Mouse (Mus musculus) stomach, embryonic 16.5 days (tissue): ENCODE measurements at regions not wholly inside any gene's neighbourhood (a gene's known extent, or its start where the extent isn't known, plus 50 kb on each side); places are given as distances from the start of the nearest gene placed in this dataset.
A peak's percentile ranks its signal among the peaks of the same experiment; 100 is the strongest.

ENCODE experiments used
- ATAC-seq: fragments of 200-750 bp; cut with Nextera tagmentation; 2 replicates; pipeline ENCODE4 v1.8.0; 2017; ENCODE audit warnings: moderate number of reproducible peaks, moderate TSS enrichment; ENCODE audit not compliant: insufficient read depth, low FRiP score
- H3K27ac ChIP-seq: fragments of 300-500 bp; sonication (generic); 2 replicates; pipeline ENCODE4 v1.5.1; 2014; ENCODE audit warnings: low read length
- H3K27me3 ChIP-seq: fragments of 300-500 bp; sonication (generic); 2 replicates; pipeline ENCODE4 v1.6.1; 2014; ENCODE audit warnings: low read length, control low read depth, mixed read lengths; ENCODE audit not compliant: control insufficient read depth, insufficient read depth
- H3K36me3 ChIP-seq: fragments of 300-500 bp; sonication (generic); 2 replicates; pipeline ENCODE4 v1.6.1; 2014; ENCODE audit warnings: low read length; ENCODE audit not compliant: control insufficient read depth, insufficient read depth
- H3K4me1 ChIP-seq: fragments of 300-500 bp; sonication (generic); 2 replicates; pipeline ENCODE4 v1.6.1; 2014; ENCODE audit warnings: low read length, control low read depth, mixed read lengths; ENCODE audit not compliant: control insufficient read depth, insufficient read depth
- H3K4me2 ChIP-seq: fragments of 300-500 bp; sonication (generic); 2 replicates; pipeline ENCODE4 v1.6.1; 2014; ENCODE audit warnings: low read depth, low read length, mixed read lengths
- H3K4me3 ChIP-seq: fragments of 300-500 bp; sonication (generic); replicated peaks from 2 replicates; pipeline ENCODE4 v1.5.1; 2014; ENCODE audit warnings: mild to moderate bottlenecking, low read length
- H3K9ac ChIP-seq: fragments of 300-500 bp; sonication (generic); 2 replicates; pipeline ENCODE4 v1.6.1; 2014; ENCODE audit warnings: low read length
- H3K9me3 ChIP-seq: fragments of 300-500 bp; sonication (generic); replicated peaks from 2 replicates; pipeline ENCODE4 v1.6.1; 2016; ENCODE audit warnings: low read length, control low read depth; ENCODE audit not compliant: control insufficient read depth
- WGBS: fragments of 180-500 bp; shearing (Covaris S2); extraction: QIAGEN DNeasy Blood & Tissue Kit; methylation state at CpG from one replicate; pipeline ENCODE4 v1.1.7; 2014; 5-methylcytosine and 5-hydroxymethylcytosine counted together

DNA sequence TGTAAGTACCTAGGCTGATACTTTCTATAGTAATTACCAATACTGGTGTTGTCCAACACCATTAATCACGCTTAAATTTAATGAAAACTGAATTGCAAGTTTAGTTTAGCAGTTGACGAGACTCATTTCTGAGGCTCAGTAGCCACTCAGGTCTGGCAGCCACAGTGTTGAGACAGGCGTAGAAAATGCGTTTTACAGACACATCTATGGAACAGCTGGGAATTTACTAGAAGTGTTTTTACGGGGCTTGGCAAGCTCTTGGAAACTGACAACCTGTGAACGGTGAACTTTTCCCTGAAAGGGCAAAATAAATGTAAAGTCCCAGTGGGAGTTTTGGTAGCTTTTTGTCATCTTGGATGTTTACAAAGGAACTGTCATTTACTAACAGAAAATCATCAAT lies 920.1 kb upstream of the Lrrc6 start:
- Histone ChIP-seq H3K27ac (no peak overlapping the region), H3K4me2 (no peak overlapping the region), H3K9me3 (no peaks in the 10 kb centered on the region), H3K36me3 (no peaks in the 10 kb centered on the region), H3K4me1 (no peaks in the 10 kb centered on the region), H3K9ac (no peak overlapping the region), H3K27me3 (no peaks in the 10 kb centered on the region), H3K4me3 (no peak overlapping the region)
- ATAC-seq, result no peak
- 58% methylated on average over 6 of the region's 6 CpGs for WGBS

DNA sequence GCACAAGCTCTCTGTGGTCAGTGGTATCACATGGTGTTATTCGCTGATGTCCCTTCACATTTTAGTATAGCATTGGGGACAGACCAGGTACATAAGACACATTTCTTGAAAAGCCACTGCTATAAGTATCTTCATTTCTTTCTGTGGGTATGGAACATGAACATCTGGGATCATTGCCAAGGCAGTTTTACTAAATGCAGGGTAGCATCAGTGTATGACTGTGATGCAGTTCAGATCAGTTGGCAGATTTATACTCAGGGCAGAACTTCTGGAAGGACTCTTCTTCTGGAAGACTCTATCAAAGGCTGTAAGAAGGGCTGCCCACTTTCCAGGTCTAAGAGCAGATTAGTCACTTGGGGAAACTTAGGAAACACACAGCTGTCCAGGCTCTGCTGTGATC lies 919.0 kb upstream of the Lrrc6 start:
- H3K4me2 ChIP-seq, result no peak overlapping the region
- WGBS, result 90% methylated on average over 1 of the region's 1 CpGs
- no peak overlapping the region for H3K27ac ChIP-seq
- H3K36me3 ChIP-seq, result no peaks in the 10 kb centered on the region
- ATAC-seq, result no peak
- no peaks in the 10 kb centered on the region for H3K4me1 ChIP-seq
- no peak overlapping the region for H3K9ac ChIP-seq
- H3K27me3 ChIP-seq, result no peaks in the 10 kb centered on the region
- H3K9me3 ChIP-seq, result no peaks in the 10 kb centered on the region
- no peak overlapping the region for H3K4me3 ChIP-seq

DNA sequence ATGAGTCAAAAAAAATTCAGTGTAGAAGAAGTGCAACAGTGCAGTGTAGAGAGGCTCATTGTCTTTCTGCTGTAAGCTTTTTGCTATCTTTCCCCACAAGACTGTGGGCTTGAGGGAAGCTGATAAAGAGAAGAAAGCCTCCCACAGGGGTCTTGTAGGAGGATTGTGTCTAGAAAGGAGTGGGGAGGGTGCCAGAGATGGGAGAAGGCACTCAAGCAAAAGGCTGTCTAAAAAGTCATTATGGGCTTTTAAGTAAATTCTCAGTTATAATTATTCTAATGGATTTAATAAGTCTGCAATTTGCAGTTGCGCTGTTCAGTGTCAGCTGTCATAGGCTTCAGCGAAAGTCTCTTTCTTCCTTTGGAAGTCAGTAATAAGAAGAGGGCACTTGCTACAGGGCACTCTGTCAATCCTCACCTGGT lies 917.0 kb upstream of the Lrrc6 start:
- 69% methylated on average over 2 of the region's 2 CpGs for WGBS
- Histone ChIP-seq H3K4me3 (no peak overlapping the region), H3K27ac (no peak overlapping the region), H3K9ac (no peak overlapping the region), H3K9me3 (no peaks in the 10 kb centered on the region), H3K27me3 (no peaks in the 10 kb centered on the region), H3K4me2 (no peak overlapping the region), H3K4me1 (no peaks in the 10 kb centered on the region), H3K36me3 (no peaks in the 10 kb centered on the region)
- ATAC-seq, result no peak

DNA sequence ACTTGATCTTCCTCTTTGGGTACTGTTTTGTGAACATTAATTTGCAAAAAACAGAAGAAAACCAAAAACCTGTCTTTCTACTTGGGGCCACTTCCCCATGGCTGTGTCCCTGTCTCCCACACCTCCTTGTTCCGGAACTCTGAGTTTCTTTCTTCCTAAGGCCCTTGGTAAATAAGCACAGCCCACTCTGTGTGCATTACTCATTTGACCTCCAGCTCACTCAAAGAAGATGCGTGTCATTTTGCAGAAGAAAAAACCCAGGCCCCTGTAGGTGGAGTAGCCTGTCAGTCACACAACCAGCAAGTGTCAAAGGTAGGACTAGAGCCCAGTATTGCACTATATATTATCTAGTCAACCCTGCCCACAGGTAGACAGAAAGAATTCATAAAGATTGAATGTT lies 915.1 kb upstream of the Lrrc6 start:
- H3K27me3 ChIP-seq, result no peaks in the 10 kb centered on the region
- no peaks in the 10 kb centered on the region for H3K4me1 ChIP-seq
- H3K9ac ChIP-seq, result no peak overlapping the region
- no peak overlapping the region for H3K4me2 ChIP-seq
- peak overlapping the region; percentile 25; the same call in 1 of the 2 replicates for H3K27ac ChIP-seq
- WGBS, result 56% methylated on average over 2 of the region's 2 CpGs
- no peaks in the 10 kb centered on the region for H3K9me3 ChIP-seq
- no peak overlapping the region for H3K4me3 ChIP-seq
- peak; percentile 60; the same call in 1 of the 2 replicates for ATAC-seq
- H3K36me3 ChIP-seq, result no peaks in the 10 kb centered on the region

DNA sequence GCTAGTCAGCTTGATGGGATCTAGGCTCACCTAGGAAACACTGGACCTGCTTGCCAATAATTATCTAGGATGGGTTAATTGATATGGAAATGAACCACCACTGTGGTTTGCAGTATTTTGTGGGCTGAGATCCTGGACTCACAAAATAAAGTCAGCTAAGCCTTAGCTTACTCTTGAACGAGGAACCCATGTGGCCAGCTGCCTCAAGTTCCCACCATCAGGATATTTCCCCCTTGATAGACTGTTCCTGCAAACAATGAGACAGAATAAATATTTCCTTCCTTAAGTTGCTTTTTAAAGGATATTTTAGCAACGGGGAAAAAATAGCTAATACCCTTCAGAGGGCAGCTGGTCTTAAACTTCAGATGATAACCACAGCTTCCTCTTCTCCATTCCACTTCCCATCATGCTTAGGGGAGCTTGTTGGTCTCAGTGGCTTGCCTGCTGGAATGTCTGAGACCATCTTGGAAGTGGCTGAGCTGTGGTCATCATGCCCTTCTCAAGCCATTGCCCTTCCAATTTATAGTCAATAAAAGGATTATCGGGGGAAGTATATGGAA lies 913.7 kb upstream of the Lrrc6 start:
- ATAC-seq, result no peak
- no peaks in the 10 kb centered on the region for H3K4me1 ChIP-seq
- no peak overlapping the region for H3K9ac ChIP-seq
- WGBS, result 74% methylated on average over 3 of the region's 3 CpGs
- no peaks in the 10 kb centered on the region for H3K27me3 ChIP-seq
- no peaks in the 10 kb centered on the region for H3K36me3 ChIP-seq
- no peaks in the 10 kb centered on the region for H3K9me3 ChIP-seq
- H3K4me3 ChIP-seq, result no peak overlapping the region
- no peak overlapping the region for H3K27ac ChIP-seq
- no peak overlapping the region for H3K4me2 ChIP-seq

DNA sequence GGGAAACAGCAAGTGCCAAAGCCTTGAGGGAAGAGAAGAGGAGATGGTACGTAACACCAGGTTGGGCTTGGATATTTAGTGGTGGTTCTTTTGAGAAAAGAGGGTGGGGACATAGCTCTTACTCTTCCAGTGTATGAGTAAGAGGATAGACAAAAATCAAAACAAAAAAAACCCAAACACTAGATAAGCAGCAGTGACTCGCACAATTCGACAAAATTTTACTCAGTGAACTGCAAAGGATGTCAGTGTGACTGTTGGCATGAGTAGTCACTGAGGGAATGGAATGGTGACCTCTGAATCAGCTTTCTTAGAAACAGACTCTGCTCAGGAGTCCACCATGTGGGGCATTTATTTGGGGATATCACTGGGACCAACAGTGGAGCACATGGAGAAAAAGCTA lies 912.9 kb upstream of the Lrrc6 start:
- no peaks in the 10 kb centered on the region for H3K36me3 ChIP-seq
- no peak overlapping the region for H3K4me2 ChIP-seq
- 82% methylated on average over 3 of the region's 3 CpGs for WGBS
- no peak for ATAC-seq
- no peaks in the 10 kb centered on the region for H3K27me3 ChIP-seq
- H3K9ac ChIP-seq, result no peak overlapping the region
- no peak overlapping the region for H3K27ac ChIP-seq
- no peak overlapping the region for H3K4me3 ChIP-seq
- H3K4me1 ChIP-seq, result no peaks in the 10 kb centered on the region
- H3K9me3 ChIP-seq, result no peaks in the 10 kb centered on the region

DNA sequence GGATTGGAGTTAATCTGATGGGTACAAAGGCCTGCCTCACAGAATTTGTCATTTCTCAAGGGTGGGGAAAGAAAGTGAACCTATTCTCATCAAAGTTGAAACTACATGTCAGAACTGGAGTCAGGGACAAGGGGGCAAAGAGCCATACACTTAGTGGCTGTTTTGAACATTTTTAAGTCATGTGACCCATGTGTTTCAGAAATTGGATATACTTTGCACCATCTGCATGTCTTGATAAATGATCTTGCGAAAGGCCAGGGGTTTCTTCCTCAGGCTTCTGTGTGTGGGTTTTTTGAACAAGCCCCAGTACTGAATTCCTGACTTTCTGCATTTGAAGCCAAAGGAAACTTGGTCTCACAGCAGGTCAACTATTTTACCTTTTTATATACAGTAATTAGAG lies 911.7 kb upstream of the Lrrc6 start:
- ATAC-seq, result no peak
- Histone ChIP-seq H3K27ac (no peak overlapping the region), H3K9me3 (no peaks in the 10 kb centered on the region), H3K36me3 (no peaks in the 10 kb centered on the region), H3K4me2 (no peak overlapping the region), H3K4me3 (no peak overlapping the region), H3K4me1 (no peaks in the 10 kb centered on the region), H3K27me3 (no peaks in the 10 kb centered on the region), H3K9ac (no peak overlapping the region)
- WGBS, result 88% methylated on average over 1 of the region's 1 CpGs

DNA sequence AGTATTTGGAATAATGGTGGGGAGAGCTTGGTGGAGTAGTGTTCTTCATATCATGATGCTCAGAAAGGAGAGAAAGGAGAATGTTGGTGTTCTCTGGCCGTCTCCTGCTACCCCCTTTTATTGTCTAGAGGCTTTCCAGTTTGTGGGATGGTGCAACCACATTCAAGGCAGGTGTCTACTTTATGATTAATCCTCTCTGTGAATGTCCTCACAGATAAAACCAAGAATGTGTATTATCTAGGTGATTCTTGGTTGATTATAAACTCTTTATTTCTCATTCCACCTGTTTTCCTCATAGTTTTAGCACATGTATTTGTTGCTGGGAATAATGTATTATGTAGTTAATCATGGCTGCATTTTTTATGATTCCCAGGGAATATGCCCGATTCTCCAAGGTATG lies 910.9 kb upstream of the Lrrc6 start:
- no peaks in the 10 kb centered on the region for H3K9me3 ChIP-seq
- WGBS, result 86% methylated on average over 2 of the region's 2 CpGs
- H3K27ac ChIP-seq, result no peak overlapping the region
- H3K4me3 ChIP-seq, result no peak overlapping the region
- no peak overlapping the region for H3K4me2 ChIP-seq
- H3K4me1 ChIP-seq, result no peaks in the 10 kb centered on the region
- no peaks in the 10 kb centered on the region for H3K36me3 ChIP-seq
- no peak overlapping the region for H3K9ac ChIP-seq
- H3K27me3 ChIP-seq, result no peaks in the 10 kb centered on the region
- ATAC-seq, result no peak

DNA sequence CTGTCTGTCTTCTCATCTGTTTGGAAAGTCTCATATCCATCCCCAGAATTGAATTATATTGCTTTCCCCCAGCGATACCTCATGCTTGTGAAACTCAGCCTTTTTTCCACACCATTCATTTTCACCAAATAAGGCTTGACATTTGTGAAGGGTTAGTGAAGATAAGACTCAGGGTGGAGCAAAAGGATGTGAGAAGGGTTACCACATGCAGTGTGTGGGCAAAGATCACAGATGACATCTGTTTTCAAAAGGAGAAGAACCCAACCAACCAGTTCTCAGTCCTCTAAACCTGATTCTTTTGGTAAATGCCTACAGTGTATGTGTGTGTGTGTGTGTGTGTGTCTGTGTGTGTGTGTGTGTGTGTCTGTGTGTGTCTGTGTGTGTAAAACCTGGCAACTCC lies 909.3 kb upstream of the Lrrc6 start:
- Histone ChIP-seq H3K9me3 (no peaks in the 10 kb centered on the region), H3K9ac (no peak overlapping the region), H3K4me2 (no peak overlapping the region), H3K36me3 (no peaks in the 10 kb centered on the region), H3K4me1 (no peaks in the 10 kb centered on the region), H3K27me3 (no peaks in the 10 kb centered on the region), H3K4me3 (no peak overlapping the region), H3K27ac (no peak overlapping the region)
- no peak for ATAC-seq
- 64% methylated on average over 1 of the region's 1 CpGs for WGBS
